Mouse (Mus musculus): ENCODE data around the gene Ppp1r12b. TPM values are rescaled to one million over a fixed set of nuclear protein-coding genes. Genes with fewer than 3 reads are reported as not detected.

The Ppp1r12b gene
- polyA plus RNA-seq, 1 experiment: 8.9 TPM

DNA sequence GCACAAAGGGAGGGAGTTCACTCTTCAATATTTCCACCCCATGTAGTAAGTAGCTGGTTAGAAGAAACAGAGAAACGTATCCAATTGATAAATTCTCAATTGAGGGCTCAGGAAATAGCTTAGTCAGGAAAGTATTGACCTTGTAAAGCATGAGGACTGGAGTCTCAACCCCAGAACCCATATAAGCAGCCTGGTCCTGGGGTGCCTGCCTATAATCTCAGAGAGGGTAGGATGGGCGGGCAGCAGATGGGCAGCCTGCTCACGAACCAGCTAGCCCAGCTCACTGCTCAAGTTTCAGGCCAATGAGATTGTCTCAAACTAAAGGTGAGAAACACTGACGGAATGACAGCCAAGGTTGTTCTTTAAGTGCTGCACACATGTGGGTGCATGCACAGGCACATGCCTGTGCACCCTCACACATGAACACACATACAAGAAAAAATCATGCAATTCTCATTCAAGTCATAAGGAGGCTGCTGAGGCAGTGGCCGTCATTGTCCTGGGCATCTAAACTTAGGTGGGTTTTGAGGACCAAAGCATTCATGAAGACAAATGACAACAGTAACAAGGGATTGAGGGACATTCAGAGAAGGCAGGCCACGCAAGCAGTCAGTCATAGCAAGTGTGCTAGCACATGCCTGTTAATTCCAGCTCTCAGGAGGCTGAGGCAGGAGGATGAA, 137.7 kb downstream of the Ppp1r12b start:
- H3K27ac ChIP-seq (ENCODE audit: insufficient read depth, low read length): no peak overlapping the region

DNA sequence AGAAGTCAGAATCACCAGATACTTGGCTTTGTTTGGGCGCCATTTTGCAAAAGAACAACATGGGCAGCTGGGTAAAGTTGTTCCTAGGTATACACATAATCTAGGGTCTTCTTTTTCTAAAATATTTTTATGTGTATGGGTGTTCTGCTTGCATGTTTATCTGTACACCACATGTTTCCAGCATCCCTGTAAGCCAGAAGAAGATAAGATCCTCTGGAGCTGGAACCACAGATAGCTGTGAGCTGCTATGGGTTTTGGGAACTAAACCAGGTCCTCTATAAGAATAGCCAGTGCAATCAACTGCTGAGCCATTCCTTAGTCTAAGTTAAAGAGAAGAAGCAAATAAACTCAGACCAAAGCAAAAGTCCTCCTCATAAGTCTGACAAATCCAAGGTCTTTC, 138.6 kb downstream of the Ppp1r12b start:
- no peak overlapping the region for H3K27ac ChIP-seq (ENCODE audit: insufficient read depth, low read length)

More for the DNA sequence above, 137.7 kb downstream of the Ppp1r12b start:
- Histone ChIP-seq H3K36me3 (ENCODE audit: control insufficient read depth, insufficient read depth, low read length, poor library complexity, severe bottlenecking) (no peaks in the 10 kb centered on the region), H3K27me3 (ENCODE audit: control insufficient read depth, insufficient read depth, low read length, poor library complexity, severe bottlenecking) (no peaks in the 10 kb centered on the region), H3K9me3 (replicated peaks; ENCODE audit: control insufficient read depth, insufficient read depth, low read length, poor library complexity, severe bottlenecking) (no peaks in the 10 kb centered on the region), H3K4me1 (ENCODE audit: control insufficient read depth, insufficient read depth, low read length) (no peaks in the 10 kb centered on the region), H3K9ac (ENCODE audit: low read depth, poor library complexity, severe bottlenecking) (no peak overlapping the region), H3K4me3 (ENCODE audit: low read depth, low read length) (no peak overlapping the region)
- no peak for TF ChIP-seq POLR2A (IDR thresholded peaks at IDR 0.05; ENCODE audit: insufficient read depth, low read length)
- TF ChIP-seq CTCF (IDR thresholded peaks at IDR 0.05; ENCODE audit: low read depth, low read length): no peak
- TF ChIP-seq EP300 (IDR thresholded peaks at IDR 0.05; ENCODE audit: insufficient read depth, low read depth, low read length): no peak

DNA sequence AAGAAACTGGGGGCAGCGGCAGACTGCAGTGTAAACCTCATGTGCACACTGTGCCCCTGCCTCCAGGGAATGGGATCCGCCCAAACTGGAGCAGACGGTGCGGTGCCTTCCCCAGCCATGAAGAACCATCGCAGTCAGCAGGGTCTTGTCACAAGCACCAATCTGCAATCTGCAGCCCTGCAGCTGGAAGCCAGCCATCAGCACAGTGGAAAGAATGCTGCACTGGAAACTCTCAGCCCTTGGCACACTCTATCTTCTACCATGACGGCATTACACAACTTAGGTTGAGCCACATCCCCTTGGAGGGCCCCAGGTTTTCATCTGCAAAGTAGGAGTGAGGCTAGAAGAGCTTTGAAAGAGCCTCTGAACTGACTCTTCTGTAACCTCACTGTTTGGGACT, 139.1 kb downstream of the Ppp1r12b start:
- H3K4me1 ChIP-seq (ENCODE audit: control insufficient read depth, insufficient read depth, low read length): no peaks in the 10 kb centered on the region
- no peaks in the 10 kb centered on the region for H3K36me3 ChIP-seq (ENCODE audit: control insufficient read depth, insufficient read depth, low read length, poor library complexity, severe bottlenecking)
- H3K27me3 ChIP-seq (ENCODE audit: control insufficient read depth, insufficient read depth, low read length, poor library complexity, severe bottlenecking): no peaks in the 10 kb centered on the region
- no peak overlapping the region for H3K27ac ChIP-seq (ENCODE audit: insufficient read depth, low read length)
- no peak for TF ChIP-seq EP300 (IDR thresholded peaks at IDR 0.05; ENCODE audit: insufficient read depth, low read depth, low read length)
- no peak for TF ChIP-seq POLR2A (IDR thresholded peaks at IDR 0.05; ENCODE audit: insufficient read depth, low read length)
- TF ChIP-seq CTCF (IDR thresholded peaks at IDR 0.05; ENCODE audit: low read depth, low read length): no peak
- no peak overlapping the region for H3K9ac ChIP-seq (ENCODE audit: low read depth, poor library complexity, severe bottlenecking)
- H3K9me3 ChIP-seq (replicated peaks; ENCODE audit: control insufficient read depth, insufficient read depth, low read length, poor library complexity, severe bottlenecking): no peaks in the 10 kb centered on the region
- H3K4me3 ChIP-seq (ENCODE audit: low read depth, low read length): no peak overlapping the region

More for the DNA sequence above, 138.6 kb downstream of the Ppp1r12b start:
- H3K9me3 ChIP-seq (replicated peaks; ENCODE audit: control insufficient read depth, insufficient read depth, low read length, poor library complexity, severe bottlenecking): no peaks in the 10 kb centered on the region
- H3K4me1 ChIP-seq (ENCODE audit: control insufficient read depth, insufficient read depth, low read length): no peaks in the 10 kb centered on the region
- H3K4me3 ChIP-seq (ENCODE audit: low read depth, low read length): no peak overlapping the region
- H3K36me3 ChIP-seq (ENCODE audit: control insufficient read depth, insufficient read depth, low read length, poor library complexity, severe bottlenecking): no peaks in the 10 kb centered on the region
- no peak overlapping the region for H3K9ac ChIP-seq (ENCODE audit: low read depth, poor library complexity, severe bottlenecking)
- TF ChIP-seq CTCF (IDR thresholded peaks at IDR 0.05; ENCODE audit: low read depth, low read length): no peak
- H3K27me3 ChIP-seq (ENCODE audit: control insufficient read depth, insufficient read depth, low read length, poor library complexity, severe bottlenecking): no peaks in the 10 kb centered on the region

DNA sequence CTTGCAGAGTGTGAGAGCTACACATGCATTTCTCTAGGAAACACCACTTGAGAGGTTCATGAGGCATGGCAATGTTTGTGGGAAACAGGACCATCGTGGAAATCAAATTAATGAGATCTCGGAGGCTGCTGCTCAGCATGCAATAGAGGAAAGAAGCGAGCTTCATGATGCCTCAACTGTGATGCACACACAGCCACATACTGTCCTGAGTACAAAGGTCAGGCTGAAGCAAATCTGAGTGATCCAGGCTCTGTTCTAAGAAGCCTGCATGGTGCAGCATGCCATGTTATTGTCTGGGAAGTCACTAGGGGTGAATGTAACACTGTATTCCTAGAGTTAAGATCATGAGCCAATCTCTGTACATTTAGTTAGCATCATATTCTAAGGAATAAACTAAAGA, 140.0 kb downstream of the Ppp1r12b start:
- no peaks in the 10 kb centered on the region for H3K36me3 ChIP-seq (ENCODE audit: control insufficient read depth, insufficient read depth, low read length, poor library complexity, severe bottlenecking)
- no peak overlapping the region for H3K4me3 ChIP-seq (ENCODE audit: low read depth, low read length)
- no peaks in the 10 kb centered on the region for H3K27me3 ChIP-seq (ENCODE audit: control insufficient read depth, insufficient read depth, low read length, poor library complexity, severe bottlenecking)
- H3K27ac ChIP-seq (ENCODE audit: insufficient read depth, low read length): no peak overlapping the region
- H3K9me3 ChIP-seq (replicated peaks; ENCODE audit: control insufficient read depth, insufficient read depth, low read length, poor library complexity, severe bottlenecking): no peaks in the 10 kb centered on the region
- TF ChIP-seq EP300 (IDR thresholded peaks at IDR 0.05; ENCODE audit: insufficient read depth, low read depth, low read length): no peak
- no peak for TF ChIP-seq CTCF (IDR thresholded peaks at IDR 0.05; ENCODE audit: low read depth, low read length)
- TF ChIP-seq POLR2A (IDR thresholded peaks at IDR 0.05; ENCODE audit: insufficient read depth, low read length): no peak
- H3K9ac ChIP-seq (ENCODE audit: low read depth, poor library complexity, severe bottlenecking): no peak overlapping the region
- H3K4me1 ChIP-seq (ENCODE audit: control insufficient read depth, insufficient read depth, low read length): no peaks in the 10 kb centered on the region

DNA sequence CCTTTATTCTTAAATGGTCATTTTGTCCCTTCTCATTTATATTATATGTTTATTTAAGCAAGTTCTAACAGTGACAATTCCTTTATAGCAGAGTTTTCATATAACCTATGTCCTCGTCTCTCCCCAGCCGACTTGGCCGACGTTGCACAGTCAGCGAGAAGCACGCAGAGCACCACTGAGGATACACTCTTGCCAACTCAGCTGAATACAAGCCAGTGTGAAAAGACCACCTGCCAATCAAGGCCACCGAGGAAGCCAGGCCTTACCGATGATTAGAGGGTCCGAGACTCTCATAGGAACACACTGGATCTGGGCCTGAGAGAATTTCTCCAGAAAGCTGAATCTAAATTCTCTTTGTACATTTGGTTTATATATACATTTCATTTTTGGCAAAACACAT, 150.3 kb downstream of the Ppp1r12b start:
- no peak for TF ChIP-seq CTCF (IDR thresholded peaks at IDR 0.05; ENCODE audit: low read depth, low read length)
- no peak for TF ChIP-seq POLR2A (IDR thresholded peaks at IDR 0.05; ENCODE audit: insufficient read depth, low read length)
- TF ChIP-seq EP300 (IDR thresholded peaks at IDR 0.05; ENCODE audit: insufficient read depth, low read depth, low read length): no peak
- Histone ChIP-seq H3K36me3 (ENCODE audit: control insufficient read depth, insufficient read depth, low read length, poor library complexity, severe bottlenecking) (no peaks in the 10 kb centered on the region), H3K4me3 (ENCODE audit: low read depth, low read length) (no peak overlapping the region), H3K9ac (ENCODE audit: low read depth, poor library complexity, severe bottlenecking) (no peak overlapping the region), H3K27ac (ENCODE audit: insufficient read depth, low read length) (no peak overlapping the region), H3K27me3 (ENCODE audit: control insufficient read depth, insufficient read depth, low read length, poor library complexity, severe bottlenecking) (no peaks in the 10 kb centered on the region), H3K9me3 (replicated peaks; ENCODE audit: control insufficient read depth, insufficient read depth, low read length, poor library complexity, severe bottlenecking) (no peaks in the 10 kb centered on the region), H3K4me1 (ENCODE audit: control insufficient read depth, insufficient read depth, low read length) (no peaks in the 10 kb centered on the region)

DNA sequence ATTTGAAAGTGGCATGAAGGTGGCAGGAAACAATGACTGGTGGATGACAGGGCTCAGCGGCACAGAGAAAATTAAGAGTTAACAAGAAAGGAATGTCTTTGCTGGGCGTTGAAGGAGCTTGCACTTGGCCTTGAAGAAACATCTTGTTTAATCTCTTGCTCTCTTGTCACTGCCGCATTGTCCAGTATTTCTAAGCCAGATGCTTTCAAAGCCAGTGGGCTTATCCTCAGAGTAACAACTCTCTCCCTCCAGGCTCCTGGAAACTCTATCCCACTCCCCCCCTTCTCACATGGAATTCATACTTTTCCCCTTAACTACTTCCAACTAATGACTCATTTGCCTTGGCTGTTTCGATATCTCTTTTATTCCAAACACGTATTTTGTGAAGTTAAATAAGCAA, 151.4 kb downstream of the Ppp1r12b start:
- Histone ChIP-seq H3K36me3 (ENCODE audit: control insufficient read depth, insufficient read depth, low read length, poor library complexity, severe bottlenecking) (no peaks in the 10 kb centered on the region), H3K4me3 (ENCODE audit: low read depth, low read length) (no peak overlapping the region), H3K9me3 (replicated peaks; ENCODE audit: control insufficient read depth, insufficient read depth, low read length, poor library complexity, severe bottlenecking) (no peaks in the 10 kb centered on the region), H3K27me3 (ENCODE audit: control insufficient read depth, insufficient read depth, low read length, poor library complexity, severe bottlenecking) (no peaks in the 10 kb centered on the region), H3K9ac (ENCODE audit: low read depth, poor library complexity, severe bottlenecking) (no peak overlapping the region), H3K4me1 (ENCODE audit: control insufficient read depth, insufficient read depth, low read length) (no peaks in the 10 kb centered on the region), H3K27ac (ENCODE audit: insufficient read depth, low read length) (no peak overlapping the region)
- no peak for TF ChIP-seq CTCF (IDR thresholded peaks at IDR 0.05; ENCODE audit: low read depth, low read length)
- no peak for TF ChIP-seq POLR2A (IDR thresholded peaks at IDR 0.05; ENCODE audit: insufficient read depth, low read length)
- TF ChIP-seq EP300 (IDR thresholded peaks at IDR 0.05; ENCODE audit: insufficient read depth, low read depth, low read length): no peak

All from ES-Bruce4 (cell line).